Mouse (Mus musculus) spleen, adult 2 months (tissue): ENCODE data around the gene Samd4. TPM values are rescaled to one million over a fixed set of nuclear protein-coding genes. Genes with fewer than 3 reads are reported as not detected.
A peak's percentile ranks its signal among the peaks of the same experiment; 100 is the strongest.

Experiments used
- DNase-seq, 2 experiments: peaks; one replicate each; pipeline versions ENCODE4 v3.0.0 to v3.0.0-alpha.2; 2012 to 2021; ENCODE audit warnings: low spot score in 2 of 2, low read depth in 1 of 2
- H3K27ac ChIP-seq: fragments of 200-500 bp; 2 replicates; pipeline ENCODE4 v1.5.1; 2012; ENCODE audit warnings: low read length, inconsistent platforms; ENCODE audit not compliant: insufficient read depth
- H3K27me3 ChIP-seq: fragments of 200-500 bp; 2 replicates; pipeline ENCODE4 v1.6.1; 2012; ENCODE audit warnings: mild to moderate bottlenecking, moderate library complexity, low read length, inconsistent platforms; ENCODE audit not compliant: control insufficient read depth, insufficient read depth
- H3K36me3 ChIP-seq: fragments of 200-500 bp; 2 replicates; pipeline ENCODE4 v1.6.1; 2012; ENCODE audit warnings: mild to moderate bottlenecking, low read length, inconsistent platforms; ENCODE audit not compliant: control insufficient read depth, insufficient read depth
- H3K4me1 ChIP-seq: fragments of 200-500 bp; 2 replicates; pipeline ENCODE4 v1.6.1; 2011; ENCODE audit warnings: inconsistent platforms; ENCODE audit not compliant: control insufficient read depth, insufficient read depth, insufficient read length
- H3K4me3 ChIP-seq: fragments of 200-500 bp; 2 replicates; pipeline ENCODE4 v1.5.1; 2011; ENCODE audit warnings: mild to moderate bottlenecking, inconsistent platforms; ENCODE audit not compliant: insufficient read depth, insufficient read length; ENCODE audit errors: extremely low read depth
- CTCF ChIP-seq: fragments of 200-500 bp; IDR thresholded peaks from 2 replicates; pipeline ENCODE4 v1.5.1; 2011; ENCODE audit warnings: mild to moderate bottlenecking, inconsistent platforms; ENCODE audit not compliant: insufficient read depth, insufficient read length, insufficient replicate concordance; ENCODE audit errors: extremely low read depth
- POLR2A ChIP-seq: fragments of 200-500 bp; IDR thresholded peaks from 2 replicates; pipeline ENCODE4 v1.6.1; 2011; ENCODE audit warnings: low read depth, low read length, inconsistent platforms
- WGBS: fragments of 180-500 bp; shearing (Covaris S2); methylation state at CpG from one replicate; pipeline ENCODE4 v1.1.7; 2018; 5-methylcytosine and 5-hydroxymethylcytosine counted together
- polyA plus RNA-seq: library from polyadenylated mRNA; depleted of rRNA; stranded (reverse); fragments of >200 nt; gene quantifications from 2 replicates; pipeline ENCODE4 v1.2.3, GENCODE M21; 2012

Gene Samd4
- polyA plus RNA-seq, 1 experiment = 3.7 TPM

DNA sequence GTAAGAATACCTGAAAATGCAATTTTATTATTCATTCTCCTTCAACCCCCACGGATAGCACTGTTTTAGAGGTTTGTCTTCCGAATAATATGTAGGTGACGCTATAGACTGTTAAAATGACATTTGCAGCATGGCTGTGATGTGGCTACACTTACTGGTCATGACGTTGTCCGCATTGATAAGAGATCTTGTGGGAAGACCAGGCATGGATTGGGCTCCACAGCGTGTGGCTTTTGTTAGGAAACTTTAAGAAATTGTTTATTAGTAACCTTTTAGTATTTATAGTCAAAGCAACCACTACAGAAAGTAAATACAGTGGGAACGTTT lies 2.7 kb downstream of the Samd4 start:
- WGBS = 9% methylated on average over 7 of the region's 7 CpGs
- Histone ChIP-seq H3K27me3 (peaks cover 28% of the 10 kb centered on the region), H3K4me1 (peaks cover 4% of the 10 kb centered on the region), H3K27ac (no peak overlapping the region), H3K4me3 (no peak overlapping the region; the same call in 1 of the 2 replicates), H3K36me3 (no peaks in the 10 kb centered on the region)
- no peak for TF ChIP-seq CTCF
- TF ChIP-seq POLR2A = no peak
- DNase-seq = no peak

DNA sequence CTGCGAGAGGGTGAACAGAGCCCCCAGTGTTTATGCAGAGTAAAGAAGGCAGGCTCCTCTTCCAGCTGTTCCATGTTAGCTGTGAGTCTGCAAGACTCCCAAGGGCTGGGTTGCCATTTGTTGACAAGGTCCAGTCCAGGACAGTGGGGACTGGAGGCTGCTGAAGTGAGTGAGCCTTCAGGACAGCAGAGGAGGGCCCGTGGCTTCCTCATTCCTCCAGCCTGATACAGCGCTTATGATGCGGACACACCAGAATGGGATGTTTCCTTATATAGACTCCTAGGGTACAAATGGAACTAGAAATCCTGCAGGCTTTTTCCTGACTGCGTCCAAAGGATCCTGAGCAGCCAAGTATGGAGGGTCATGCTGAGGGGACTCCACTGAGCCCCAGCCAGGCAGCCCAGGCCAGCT lies 3.2 kb downstream of the Samd4 start:
- WGBS = 44% methylated on average over 5 of the region's 5 CpGs
- no peak for DNase-seq
- Histone ChIP-seq H3K27me3 (peaks cover 28% of the 10 kb centered on the region), H3K36me3 (no peaks in the 10 kb centered on the region), H3K4me3 (no peak overlapping the region; the same call in 1 of the 2 replicates), H3K27ac (peak overlapping the region; percentile 4; the same call in 1 of the 2 replicates), H3K4me1 (peaks cover 4% of the 10 kb centered on the region)
- TF ChIP-seq CTCF (no peak), POLR2A (no peak)

DNA sequence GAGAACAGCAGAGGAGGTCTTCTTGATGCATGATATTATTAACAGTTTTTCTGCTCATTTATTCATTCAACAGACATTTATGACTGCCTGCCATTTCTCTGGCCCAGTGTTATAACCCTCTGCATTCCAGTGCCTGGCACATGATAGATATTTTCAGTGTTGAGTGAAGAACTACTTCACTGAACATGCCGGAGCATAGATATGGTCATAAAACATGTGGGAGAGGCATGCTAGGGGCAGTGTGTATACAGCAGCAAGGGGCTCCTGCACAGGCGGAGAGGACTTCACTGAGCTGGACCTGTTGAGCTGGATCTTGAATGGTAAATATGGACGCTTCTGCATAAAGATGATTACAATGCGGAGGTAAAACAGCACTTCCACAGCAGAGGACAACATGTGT lies 6.4 kb downstream of the Samd4 start:
- TF ChIP-seq POLR2A (no peak), CTCF (no peak)
- Histone ChIP-seq H3K27ac (no peak overlapping the region), H3K4me3 (no peak overlapping the region), H3K4me1 (no peaks in the 10 kb centered on the region; the same call in 1 of the 2 replicates), H3K27me3 (peaks cover 11% of the 10 kb centered on the region), H3K36me3 (no peaks in the 10 kb centered on the region)
- WGBS = 91% methylated on average over 4 of the region's 4 CpGs
- no peak for DNase-seq

DNA sequence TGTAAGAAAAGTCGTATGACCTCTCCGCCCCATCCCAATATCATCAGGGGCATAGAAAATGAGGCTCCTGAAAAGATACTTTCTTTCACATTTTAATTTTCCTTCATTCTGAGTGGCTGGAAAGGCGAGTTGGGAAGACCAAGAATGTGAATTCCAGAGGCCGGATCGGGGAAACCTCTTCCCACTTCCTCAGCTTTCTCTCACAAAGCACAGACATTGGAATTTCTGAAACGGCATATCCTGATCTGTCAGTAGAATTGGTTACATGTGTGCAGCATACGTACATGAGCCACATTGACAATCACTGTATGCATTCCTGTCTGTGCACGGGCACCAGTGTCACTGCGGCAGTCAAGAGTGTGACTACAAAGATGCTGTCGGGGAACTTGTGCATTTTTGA lies 11.3 kb downstream of the Samd4 start:
- no peaks in the 10 kb centered on the region for H3K36me3 ChIP-seq
- DNase-seq = no peak
- no peaks in the 10 kb centered on the region for H3K4me1 ChIP-seq
- no peaks in the 10 kb centered on the region for H3K27me3 ChIP-seq
- no peak overlapping the region for H3K4me3 ChIP-seq
- 93% methylated on average over 10 of the region's 10 CpGs for WGBS
- TF ChIP-seq CTCF = no peak
- TF ChIP-seq POLR2A = no peak
- no peak overlapping the region for H3K27ac ChIP-seq

- 90% methylated on average over 5 of the region's 5 CpGs for WGBS
- Histone ChIP-seq H3K27me3 (no peaks in the 10 kb centered on the region), H3K4me1 (no peaks in the 10 kb centered on the region), H3K4me3 (no peak overlapping the region), H3K36me3 (no peaks in the 10 kb centered on the region), H3K27ac (no peak overlapping the region)
- TF ChIP-seq POLR2A (no peak), CTCF (no peak)
- no peak for DNase-seq
Observed at GRCm38 (mm10) chr14:46897953-46898352, 15.3 kb downstream of the Samd4 start.

DNA sequence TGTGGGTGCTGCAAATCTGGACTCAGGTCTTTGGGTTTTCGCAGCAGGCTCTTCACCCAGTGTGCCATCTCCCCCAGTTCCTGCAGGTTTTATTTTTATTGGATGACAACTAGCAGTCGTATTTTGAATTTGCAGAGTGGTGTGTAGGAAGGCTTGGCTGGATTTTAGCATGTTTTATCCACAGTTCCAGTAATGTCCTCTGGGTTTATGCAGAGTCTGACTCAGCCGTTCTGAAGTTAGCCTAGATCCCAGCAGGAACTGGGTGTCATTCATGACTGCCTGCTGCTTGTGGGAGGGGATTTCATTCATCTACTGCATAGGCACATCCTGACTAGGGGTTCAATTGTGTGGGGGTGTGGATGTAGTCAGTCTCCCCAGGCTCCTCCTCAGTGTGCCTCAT lies 16.0 kb downstream of the Samd4 start:
- Histone ChIP-seq H3K27me3 (no peaks in the 10 kb centered on the region), H3K27ac (no peak overlapping the region), H3K4me1 (no peaks in the 10 kb centered on the region), H3K36me3 (no peaks in the 10 kb centered on the region), H3K4me3 (no peak overlapping the region)
- WGBS = 84% methylated on average over 3 of the region's 3 CpGs
- DNase-seq = no peak
- TF ChIP-seq CTCF = no peak
- TF ChIP-seq POLR2A = no peak

GRCm38 (mm10) chr14:46902498-46903087 lies 19.9 kb downstream of the Samd4 start:
- no peaks in the 10 kb centered on the region for H3K36me3 ChIP-seq
- DNase-seq = no peak
- no peak for TF ChIP-seq POLR2A
- TF ChIP-seq CTCF = no peak
- H3K27ac ChIP-seq = no peak overlapping the region
- H3K27me3 ChIP-seq = no peaks in the 10 kb centered on the region
- H3K4me1 ChIP-seq = no peaks in the 10 kb centered on the region
- 89% methylated on average over 9 of the region's 9 CpGs for WGBS
- no peak overlapping the region for H3K4me3 ChIP-seq
